In genomic region chr16:11905216-11905615, GRCm38 (mm10) we compare ENCODE assay signal across 35 mouse cellular contexts.
"Had no signal": no experiment of that assay in that cellular context is flagged by ENCODE, and none has a peak within 500 bp of the region (broad histone marks: within the 10 kb centered on the region; RNA-seq: fewer than 3 reads in every experiment).

No protein-coding gene starts in this region.

- H3K4me2 ChIP-seq: heart, embryonic 11.5 days; heart, embryonic 12.5 days; heart, embryonic 13.5 days; heart, embryonic 15.5 days; hindbrain, embryonic 12.5 days; hindbrain, embryonic 13.5 days; hindbrain, embryonic 14.5 days; hindbrain, embryonic 15.5 days; intestine, embryonic 15.5 days; kidney, embryonic 15.5 days had no signal

- H3K9me3 ChIP-seq: heart, embryonic 10.5 days; heart, embryonic 12.5 days; heart, embryonic 13.5 days; heart, embryonic 15.5 days; hindbrain, embryonic 10.5 days; hindbrain, embryonic 12.5 days; hindbrain, embryonic 13.5 days; hindbrain, embryonic 15.5 days; intestine, embryonic 15.5 days; kidney, embryonic 15.5 days had no signal

- H3K4me3 ChIP-seq: heart, embryonic 10.5 days; heart, embryonic 12.5 days; heart, embryonic 13.5 days; heart, embryonic 15.5 days; hindbrain, embryonic 10.5 days; hindbrain, embryonic 12.5 days; hindbrain, embryonic 13.5 days; hindbrain, embryonic 15.5 days; intestine, embryonic 15.5 days; kidney, embryonic 15.5 days; layer of hippocampus, adult 2 months had no signal

- H3K9ac ChIP-seq: heart, embryonic 12.5 days; heart, embryonic 13.5 days; heart, embryonic 15.5 days; hindbrain, embryonic 12.5 days; hindbrain, embryonic 13.5 days; hindbrain, embryonic 14.5 days; hindbrain, embryonic 15.5 days; intestine, embryonic 15.5 days; kidney, embryonic 15.5 days had no signal

- H3K27ac ChIP-seq: heart, embryonic 10.5 days; heart, embryonic 13.5 days; heart, embryonic 15.5 days; hindbrain, embryonic 10.5 days; hindbrain, embryonic 12.5 days; hindbrain, embryonic 13.5 days; hindbrain, embryonic 14.5 days; hindbrain, embryonic 15.5 days; hindbrain, postnatal 0 days; intestine, embryonic 15.5 days; kidney, embryonic 15.5 days; kidney, postnatal 0 days; layer of hippocampus, adult 2 months had no signal

- H3K27me3 ChIP-seq: heart, embryonic 12.5 days; heart, embryonic 13.5 days; heart, embryonic 15.5 days; hindbrain, embryonic 12.5 days; hindbrain, embryonic 13.5 days; hindbrain, embryonic 15.5 days; intestine, embryonic 15.5 days; kidney, embryonic 15.5 days had no signal

- ATAC-seq: hindbrain, embryonic 16.5 days; hindbrain, postnatal 0 days; inflammation-experienced regulatory T-cells, adult 6 months; intestine, embryonic 15.5 days; intestine, embryonic 16.5 days; intestine, postnatal 0 days had no signal

- DNase-seq: heart, postnatal 10 days; heart, postnatal 14 days; heart, postnatal 36 days; heart, postnatal 4 days; kidney, adult 11 months; kidney, adult 18-20 months; kidney, adult 2 months; kidney, adult 8-10 months; kidney, adult 9 months; kidney, postnatal 10 days; kidney, postnatal 14 days; kidney, postnatal 25 days; kidney, postnatal 36 days; kidney, postnatal 4 days; layer of hippocampus, adult 9-11 months; layer of hippocampus, postnatal 36 days had no signal

- H3K36me3 ChIP-seq: heart, embryonic 15.5 days; hindbrain, embryonic 10.5 days; hindbrain, embryonic 12.5 days; hindbrain, embryonic 13.5 days; hindbrain, embryonic 15.5 days; intestine, embryonic 15.5 days; kidney, embryonic 15.5 days had no signal
